Mouse (Mus musculus) ES-CJ7 (cell line): Measurements from ENCODE around the gene Exo1.
A peak's percentile ranks its signal among the peaks of the same experiment; 100 is the strongest.

Source experiments
- DNase-seq: peaks from one replicate; pipeline ENCODE4 v3.0.0; 2011; ENCODE audit warnings: low read depth, low spot score

The Exo1 gene

DNA sequence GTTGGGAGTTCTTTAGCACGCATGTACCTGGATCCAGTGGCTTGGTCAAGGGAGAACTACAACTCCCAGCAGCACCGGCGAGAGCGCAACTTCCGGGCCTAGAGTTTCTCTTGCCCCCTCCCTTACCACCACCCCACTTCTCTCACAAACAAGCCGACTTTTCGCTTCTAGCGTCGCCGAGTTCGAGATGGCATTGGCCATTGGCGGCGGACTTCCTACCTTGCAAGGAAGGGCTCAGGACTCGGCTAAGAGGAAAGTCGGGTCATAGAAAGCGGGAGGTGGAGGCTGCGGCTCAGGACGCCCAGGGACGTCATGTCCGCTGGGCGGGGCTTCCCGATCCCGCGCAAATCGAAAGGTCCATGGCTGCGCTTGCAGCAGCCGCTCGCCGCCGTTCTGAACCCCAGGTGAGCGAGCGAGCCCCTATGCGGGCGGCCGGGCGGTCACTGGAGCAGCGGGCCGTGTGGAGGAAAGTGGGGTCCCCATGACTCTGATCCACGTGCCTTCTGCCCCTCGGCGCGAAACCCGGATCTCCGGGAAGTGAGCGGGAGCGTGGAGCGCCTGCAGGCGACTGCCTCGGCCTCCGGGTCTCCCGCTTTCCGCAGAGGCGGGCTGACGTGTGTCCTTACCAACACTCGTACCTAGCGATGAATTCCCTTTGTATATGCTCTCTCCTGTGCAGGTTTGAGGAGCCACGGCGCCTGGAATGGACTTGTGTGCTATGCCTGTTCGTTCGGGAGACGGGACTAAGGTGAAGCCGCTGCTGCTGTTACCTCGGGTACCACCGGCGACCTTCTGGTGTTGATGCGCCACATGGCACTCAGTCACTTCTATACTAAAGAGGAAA lies at the start of gene Exo1:
TSS of gene Exo1 (plus strand) at position 129 of the 844 bp plus-strand sequence.
- DNase-seq, result peak; percentile 88

DNA sequence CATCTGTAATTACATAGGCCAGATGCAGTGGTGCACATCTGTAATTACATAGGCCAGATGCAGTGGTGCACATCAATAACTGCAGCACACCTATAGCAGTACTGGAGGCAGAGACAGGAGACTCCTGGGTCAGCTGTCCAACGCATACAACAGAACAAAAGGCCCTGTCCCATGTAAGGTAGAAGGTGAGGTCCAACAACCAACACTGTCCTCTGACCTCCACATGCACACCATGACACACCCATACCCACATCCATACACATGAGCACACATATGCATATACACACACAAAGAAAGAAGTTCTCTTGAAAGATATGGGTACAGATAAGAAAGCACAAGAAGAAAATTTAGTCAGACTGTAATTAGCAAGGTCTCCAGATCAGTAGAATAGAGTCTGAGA lies 24.9 kb upstream of the Exo1 start:
- no peak for DNase-seq

- DNase-seq, result peak; percentile 41
Observed at GRCm38 (mm10) chr1:175867050-175867449, 13.3 kb upstream of the Exo1 start.

GRCm38 (mm10) chr1:175867558-175867957 lies 12.8 kb upstream of the Exo1 start:
- peak; percentile 45 for DNase-seq

- DNase-seq, result no peak
Observed at GRCm38 (mm10) chr1:175870716-175871115, 9.7 kb upstream of the Exo1 start.

GRCm38 (mm10) chr1:175872028-175872816 lies 8.2 kb upstream of the Exo1 start:
- no peak for DNase-seq

DNA sequence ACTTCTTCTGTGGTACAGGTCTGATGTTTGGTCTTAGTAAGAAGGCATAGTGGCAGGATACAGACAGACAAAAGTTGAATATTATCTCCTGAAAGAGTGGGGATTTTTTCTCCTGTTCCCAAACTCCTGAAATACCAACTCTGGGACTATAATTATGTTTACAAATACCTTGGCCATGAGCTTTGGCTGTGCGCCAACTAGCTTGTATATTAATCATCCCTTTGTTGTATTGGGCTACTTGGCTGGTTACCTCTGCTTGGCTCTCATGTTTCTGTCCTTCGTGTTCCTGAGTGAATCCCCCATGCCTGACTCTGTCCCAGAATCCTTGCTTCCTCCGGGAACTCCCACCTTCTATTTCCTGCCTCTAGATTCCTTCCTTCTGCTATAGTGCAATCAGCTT lies 3.0 kb downstream of the Exo1 start:
- DNase-seq, result no peak

DNA sequence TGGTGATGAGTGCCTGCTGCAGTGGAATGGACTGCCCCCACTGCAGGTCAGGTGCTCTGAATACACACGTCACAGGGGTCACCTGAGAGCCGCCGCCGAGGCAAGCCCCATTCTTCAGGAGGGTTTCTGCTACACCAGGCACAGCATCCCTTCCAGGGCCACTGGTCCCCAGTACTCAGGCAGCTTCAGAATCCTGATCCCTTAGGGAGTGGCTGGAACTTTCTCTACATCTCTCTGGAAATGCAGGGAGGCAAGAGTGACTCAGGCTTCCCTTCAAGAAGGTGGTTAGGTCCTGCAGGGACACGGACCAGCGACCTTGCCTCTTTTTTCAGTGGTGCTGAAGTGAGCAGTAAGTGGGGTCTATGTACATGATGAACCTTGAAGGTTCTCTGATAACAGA lies 12.9 kb downstream of the Exo1 start:
- DNase-seq, result no peak

GRCm38 (mm10) chr1:175893726-175894125 lies 13.3 kb downstream of the Exo1 start:
- DNase-seq, result no peak

DNA sequence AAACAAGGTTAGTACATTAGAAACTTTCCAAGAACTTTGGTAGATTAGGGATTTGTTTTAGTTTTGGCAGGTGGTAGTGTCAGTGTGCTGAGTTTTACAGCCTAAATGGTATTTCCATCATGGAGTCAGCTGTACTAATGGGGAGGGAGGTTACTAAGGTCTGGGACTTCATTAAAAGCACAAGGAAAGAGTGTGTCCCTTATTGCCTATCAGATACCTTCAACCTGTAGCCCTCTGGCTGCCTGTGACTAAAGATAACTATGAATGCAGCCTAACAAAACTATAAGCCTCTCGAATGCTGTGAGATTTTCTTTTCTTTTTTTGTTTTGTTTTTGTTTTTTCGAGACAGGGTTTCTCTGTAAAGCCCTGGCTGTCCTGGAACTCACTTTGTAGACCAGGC lies 30.8 kb downstream of the Exo1 start:
- DNase-seq, result no peak

DNA sequence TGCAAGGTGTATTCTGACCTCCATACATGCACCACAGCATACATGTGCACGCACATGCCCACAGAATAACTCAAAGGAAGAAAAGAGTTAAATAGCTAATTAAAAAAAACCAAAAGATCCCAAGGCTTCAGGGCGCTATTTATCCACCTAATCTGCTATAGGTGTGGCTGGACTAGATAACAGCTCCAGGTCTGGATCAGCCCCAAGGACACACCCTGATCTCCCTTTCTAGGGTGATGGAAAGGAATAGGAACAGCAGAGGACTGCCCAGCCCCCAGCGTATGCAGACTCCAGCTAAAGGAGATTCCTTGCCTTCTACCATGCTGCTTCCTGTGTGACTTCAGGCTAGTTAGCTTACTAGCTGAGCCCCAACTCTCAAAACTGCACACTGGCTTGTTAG lies 31.7 kb downstream of the Exo1 start:
- peak; percentile 27 for DNase-seq

DNA sequence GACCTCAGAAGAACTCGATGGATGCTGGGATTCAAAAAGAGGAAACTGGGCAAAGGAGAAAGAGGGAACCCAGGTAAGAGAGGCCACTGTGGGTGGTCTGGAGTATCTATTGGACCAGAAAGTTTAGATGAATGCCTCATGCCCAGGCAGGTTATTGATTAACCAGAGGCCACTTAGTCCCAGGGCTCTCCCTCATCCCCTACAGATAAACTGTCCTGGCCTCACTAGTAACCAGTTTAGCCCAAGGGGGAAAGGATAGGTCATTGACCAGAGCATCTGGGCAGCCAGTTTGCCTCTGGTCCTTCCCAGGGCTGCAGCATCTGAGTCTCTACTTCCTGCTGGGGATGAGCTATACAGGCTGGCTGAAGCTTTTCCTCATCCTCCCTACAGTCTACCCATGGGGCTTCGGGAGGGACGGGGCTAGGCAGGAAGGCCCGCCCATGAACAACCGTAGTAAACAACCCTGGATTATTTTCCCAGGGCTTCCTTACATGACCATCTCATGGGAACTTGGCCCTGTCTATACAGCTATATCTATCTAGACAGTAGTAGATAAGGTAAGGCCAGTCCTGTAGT lies 33.4 kb downstream of the Exo1 start:
- no peak for DNase-seq

DNA sequence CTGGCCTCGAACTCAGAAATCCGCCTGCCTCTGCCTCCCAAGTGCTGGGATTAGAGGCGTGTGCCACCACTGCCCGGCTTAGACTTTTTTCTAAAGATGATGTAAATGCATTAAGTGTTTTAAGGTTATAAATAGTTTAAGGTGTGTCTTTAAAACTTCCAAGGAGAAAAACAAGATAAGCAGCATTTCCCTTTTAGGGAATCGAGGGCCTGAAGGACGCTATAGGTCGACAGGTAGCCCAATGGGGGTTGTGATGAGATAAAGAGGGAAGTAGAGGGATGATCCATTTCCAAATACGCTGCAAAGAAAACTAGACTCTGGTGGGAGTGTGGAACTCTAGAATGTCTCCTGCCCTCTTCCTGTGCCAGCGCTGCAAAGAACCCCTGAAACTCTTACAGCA lies 39.6 kb downstream of the Exo1 start, which contains the start of gene Gm38100:
TSS of gene Gm38100 (plus strand) at position 301 of the 400 bp plus-strand sequence.
- no peak for DNase-seq

GRCm38 (mm10) chr1:175921091-175921490 lies 40.7 kb downstream of the Exo1 start:
- DNase-seq, result no peak

- DNase-seq, result peak; percentile 75
Observed at GRCm38 (mm10) chr1:175923848-175924787, 43.7 kb downstream of the Exo1 start.

GRCm38 (mm10) chr1:175931391-175931790 lies 51.0 kb downstream of the Exo1 start:
- DNase-seq, result no peak

DNA sequence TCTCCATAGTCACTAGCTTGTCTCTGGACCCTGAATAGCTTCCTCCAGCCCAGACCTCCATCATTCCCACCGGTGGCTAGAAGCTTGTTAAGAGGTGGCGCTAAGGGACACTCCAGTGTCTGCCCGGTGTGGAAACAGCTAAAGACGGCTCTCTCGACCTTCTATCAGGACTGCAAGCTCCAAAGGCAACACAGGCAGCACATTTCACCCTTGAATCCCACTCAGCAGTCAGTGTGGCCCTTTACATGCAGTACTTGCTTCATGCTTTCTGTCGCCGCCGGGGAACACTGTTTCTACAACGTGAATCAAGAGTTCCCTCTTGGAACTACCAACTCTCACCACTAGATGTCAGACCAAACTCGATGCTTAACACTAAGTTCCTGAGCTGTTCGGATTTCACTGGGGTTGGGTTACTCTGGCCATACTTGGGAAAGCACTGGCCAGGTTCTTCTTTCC lies 55.9 kb downstream of the Exo1 start:
- peak; percentile 93 for DNase-seq

- no peak for DNase-seq
Observed at GRCm38 (mm10) chr1:175938731-175939130, 58.4 kb downstream of the Exo1 start.

DNA sequence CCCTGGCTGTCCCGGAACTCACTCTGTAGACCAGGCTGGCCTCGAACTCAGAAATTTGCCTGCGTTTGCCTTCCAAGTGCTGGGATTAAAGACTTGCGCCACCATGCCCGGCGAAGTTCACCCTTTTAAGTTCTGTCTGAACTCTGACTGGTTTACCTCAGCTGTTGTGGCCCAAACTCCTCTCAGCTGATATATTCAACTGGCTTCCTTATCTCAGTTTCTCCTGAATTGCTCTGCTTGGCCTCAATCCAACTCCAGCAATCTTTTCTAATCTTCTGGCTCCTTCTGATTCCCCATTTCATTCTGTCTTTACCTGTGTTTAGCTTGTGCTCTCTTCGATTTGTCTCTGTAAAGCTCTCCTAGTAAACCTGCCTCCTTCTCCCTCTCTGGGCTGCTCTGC lies 62.8 kb downstream of the Exo1 start:
- no peak for DNase-seq

GRCm38 (mm10) chr1:175946718-175947315 lies 66.4 kb downstream of the Exo1 start:
- no peak for DNase-seq

GRCm38 (mm10) chr1:175950421-175950820 lies 70.0 kb downstream of the Exo1 start:
- no peak for DNase-seq
